Mouse (Mus musculus) frontal cortex, postnatal 14 days (tissue): ENCODE data around the gene Slc25a53.
"Not testable (repeated sequence)": the region's sequence is repeated elsewhere in the genome, so short reads cannot be mapped to it uniquely, and the experiment has no call there.

Source experiments
- DNase-seq, 2 experiments: peaks; one replicate each; pipeline ENCODE4 v3.0.0; 2022; ENCODE audit warnings: low spot score in 2 of 2

The Slc25a53 gene

DNA sequence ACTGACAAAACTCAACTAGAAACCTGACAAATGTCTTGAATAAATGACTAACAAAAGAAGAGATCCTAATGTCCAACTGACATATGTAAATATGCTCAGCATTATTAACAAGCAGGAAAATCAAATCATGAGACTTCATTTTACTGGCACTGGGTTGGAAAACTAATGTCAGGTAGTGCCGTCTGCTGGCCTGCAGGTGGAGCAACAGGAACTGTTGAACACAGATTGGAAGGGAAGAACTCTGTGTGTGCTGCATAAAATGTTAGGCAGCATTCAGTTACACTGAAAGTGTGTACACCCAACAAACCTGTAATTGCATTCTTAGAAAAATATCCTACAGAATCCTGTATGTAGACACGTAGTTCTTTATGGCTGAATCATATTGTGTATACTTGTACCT is 78.4 kb downstream of the Slc25a53 start:
- no peak for DNase-seq

DNA sequence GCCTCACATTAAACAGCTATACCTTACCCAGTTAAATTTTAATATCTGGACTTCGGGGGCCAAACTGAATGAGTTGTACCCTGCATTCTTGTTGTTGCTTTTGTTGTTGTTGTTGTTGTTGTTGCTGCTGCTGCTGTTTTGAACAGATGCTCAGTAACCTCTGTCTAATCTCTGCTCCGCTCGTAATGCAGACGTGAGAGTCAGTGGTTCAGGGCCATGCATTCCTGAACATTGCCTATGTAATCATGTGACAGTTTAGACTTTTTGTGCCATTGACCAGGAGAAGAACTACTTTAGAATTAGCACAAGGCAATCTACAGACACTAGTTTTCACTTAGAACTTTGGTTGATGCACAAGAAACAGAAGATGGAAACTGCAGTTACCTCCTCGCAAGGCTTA is 79.8 kb downstream of the Slc25a53 start:
- DNase-seq: not testable (repeated sequence)

DNA sequence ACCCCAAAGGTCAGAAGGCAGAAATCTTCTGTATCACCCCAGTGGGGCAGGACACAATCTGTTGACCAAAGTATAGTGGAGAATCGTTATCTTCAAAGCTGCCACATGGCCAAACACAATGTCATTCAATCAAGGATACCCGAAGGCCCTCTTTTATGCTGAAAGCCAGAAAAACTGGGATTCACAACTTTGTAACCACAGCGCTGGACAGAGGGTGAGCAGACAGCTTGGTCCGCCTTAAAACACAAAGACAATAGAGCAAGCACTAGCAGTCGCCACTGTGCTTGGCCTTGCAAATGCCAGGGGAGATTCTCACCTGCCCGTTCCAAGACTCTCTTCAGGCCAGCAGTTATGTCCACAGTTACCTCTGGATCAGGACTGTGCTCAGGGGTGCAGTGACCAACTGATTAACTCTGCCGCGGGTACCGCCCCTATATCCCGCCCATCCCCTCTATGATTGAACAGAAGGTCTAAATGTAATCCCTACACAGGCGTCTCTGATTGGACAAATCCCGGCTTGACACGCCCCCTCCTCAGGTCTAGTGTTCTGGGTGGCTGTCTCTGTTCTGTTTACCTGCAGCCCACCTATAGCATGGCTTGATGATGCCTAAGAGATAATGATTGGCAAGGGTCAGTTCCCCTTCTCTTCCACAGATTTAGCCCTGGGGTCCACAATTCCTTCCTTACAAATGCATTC is 80.4 kb downstream of the Slc25a53 start:
- peak; percentile 77 to 80 for DNase-seq

DNA sequence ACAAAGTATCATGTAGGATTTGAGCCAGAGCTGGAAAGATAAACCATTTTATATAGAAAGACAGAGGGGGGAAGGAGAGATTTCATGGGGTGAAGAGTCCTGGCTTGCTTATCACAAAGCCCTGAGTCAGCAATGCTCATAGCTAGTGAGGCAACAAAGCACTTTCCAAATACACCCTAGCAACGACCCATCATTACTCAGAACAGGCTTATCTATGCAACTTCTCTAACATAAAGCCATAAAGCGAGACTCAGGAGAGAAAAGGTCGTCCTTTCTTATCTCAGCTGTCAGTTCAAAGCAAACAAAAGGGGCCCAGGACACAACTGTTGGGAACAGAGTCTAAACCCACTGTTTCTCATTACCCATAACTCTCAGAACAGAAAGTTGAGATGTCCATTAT is 100.1 kb downstream of the Slc25a53 start:
- DNase-seq: no peak
